Mouse (Mus musculus): ENCODE measurements around the gene Med31. TPM values are rescaled to one million over a fixed set of nuclear protein-coding genes. Genes with fewer than 3 reads are reported as not detected.

Med31 gene
- polyA plus RNA-seq, 1 experiment from 2014 or later: 50.9 TPM

- no peaks in the 10 kb centered on the region for H3K9me3 ChIP-seq (replicated peaks)
- no peaks in the 10 kb centered on the region for H3K36me3 ChIP-seq
- no peak for ATAC-seq (ENCODE audit: insufficient number of reproducible peaks, low FRiP score, low TSS enrichment, low read depth)
- WGBS: 10% methylated on average over 5 of the region's 5 CpGs
- H3K27ac ChIP-seq (replicated peaks): no peak overlapping the region
- no peak overlapping the region for H3K9ac ChIP-seq
- H3K27me3 ChIP-seq: no peaks in the 10 kb centered on the region
- H3K4me2 ChIP-seq (replicated peaks): no peak overlapping the region
- no peak overlapping the region for H3K4me3 ChIP-seq (replicated peaks)
- no peaks in the 10 kb centered on the region for H3K4me1 ChIP-seq
Observed at GRCm38 (mm10) chr11:72224865-72225264, 9.5 kb upstream of the Med31 start.

- H3K27ac ChIP-seq (replicated peaks): no peak overlapping the region
- H3K9ac ChIP-seq: no peak overlapping the region
- H3K27me3 ChIP-seq: no peaks in the 10 kb centered on the region
- H3K9me3 ChIP-seq (replicated peaks): no peaks in the 10 kb centered on the region
- WGBS: 90% methylated on average over 4 of the region's 4 CpGs
- no peak for ATAC-seq (ENCODE audit: insufficient number of reproducible peaks, low FRiP score, low TSS enrichment, low read depth)
- no peak overlapping the region for H3K4me3 ChIP-seq (replicated peaks)
- H3K4me1 ChIP-seq: no peaks in the 10 kb centered on the region
- H3K4me2 ChIP-seq (replicated peaks): no peak overlapping the region
- 0 out of 2 replicates have a peak, but pooled peaks cover 4% of the 10 kb centered on the region for H3K36me3 ChIP-seq
Observed at GRCm38 (mm10) chr11:72223414-72223813, 8.0 kb upstream of the Med31 start.

GRCm38 (mm10) chr11:72221278-72221677, 5.9 kb upstream of the Med31 start:
- no peak for ATAC-seq (ENCODE audit: insufficient number of reproducible peaks, low FRiP score, low TSS enrichment, low read depth)
- WGBS: 15% methylated on average over 6 of the region's 6 CpGs
- no peak overlapping the region for H3K4me3 ChIP-seq (replicated peaks)
- H3K36me3 ChIP-seq: 0 out of 2 replicates have a peak, but pooled peaks cover 4% of the 10 kb centered on the region
- H3K4me2 ChIP-seq (replicated peaks): no peak overlapping the region
- H3K9me3 ChIP-seq (replicated peaks): no peaks in the 10 kb centered on the region
- H3K27me3 ChIP-seq: no peaks in the 10 kb centered on the region
- H3K9ac ChIP-seq: no peak overlapping the region
- peaks cover 6% of the 10 kb centered on the region for H3K4me1 ChIP-seq
- no peak overlapping the region for H3K27ac ChIP-seq (replicated peaks)

GRCm38 (mm10) chr11:72217116-72217515, 1.7 kb upstream of the Med31 start:
- peaks cover 12% of the 10 kb centered on the region for H3K4me1 ChIP-seq
- 0 out of 2 replicates have a peak overlapping the region, but pooled peaks have one; percentile 1 for H3K4me2 ChIP-seq (replicated peaks)
- H3K9me3 ChIP-seq (replicated peaks): no peaks in the 10 kb centered on the region
- peaks cover 7% of the 10 kb centered on the region; the same call in 1 of the 2 replicates for H3K36me3 ChIP-seq
- H3K4me3 ChIP-seq (replicated peaks): no peak overlapping the region
- H3K9ac ChIP-seq: no peak overlapping the region
- WGBS: 82% methylated on average over 5 of the region's 5 CpGs
- no peak for ATAC-seq (ENCODE audit: insufficient number of reproducible peaks, low FRiP score, low TSS enrichment, low read depth)
- H3K27me3 ChIP-seq: no peaks in the 10 kb centered on the region
- no peak overlapping the region for H3K27ac ChIP-seq (replicated peaks)

- H3K27ac ChIP-seq (replicated peaks): peak overlapping the region; percentile 73
- no peaks in the 10 kb centered on the region for H3K9me3 ChIP-seq (replicated peaks)
- peak overlapping the region; percentile 76 for H3K9ac ChIP-seq
Observed at GRCm38 (mm10) chr11:72214591-72215409, 592 bp downstream of the Med31 start.

GRCm38 (mm10) chr11:72207834-72208377, 7.5 kb downstream of the Med31 start:
- Histone ChIP-seq H3K9ac (peak overlapping the region; percentile 71), H3K36me3 (peaks cover 26% of the 10 kb centered on the region), H3K4me3 (replicated peaks) (peak overlapping the region; percentile 85), H3K27me3 (no peaks in the 10 kb centered on the region), H3K4me1 (peaks cover 29% of the 10 kb centered on the region), H3K4me2 (replicated peaks) (peak overlapping the region; percentile 85), H3K27ac (replicated peaks) (peak overlapping the region; percentile 80), H3K9me3 (replicated peaks) (no peaks in the 10 kb centered on the region)
- no peak for ATAC-seq (ENCODE audit: insufficient number of reproducible peaks, low FRiP score, low TSS enrichment, low read depth)
- 6% methylated on average over 17 of the region's 17 CpGs for WGBS

More at GRCm38 (mm10) chr11:72214591-72215409, 592 bp downstream of the Med31 start:
- peak; percentile 96 for ATAC-seq (ENCODE audit: insufficient number of reproducible peaks, low FRiP score, low TSS enrichment, low read depth)
- Histone ChIP-seq H3K36me3 (peaks cover 24% of the 10 kb centered on the region), H3K4me3 (replicated peaks) (peak overlapping the region; percentile 82), H3K4me1 (peaks cover 12% of the 10 kb centered on the region), H3K27me3 (no peaks in the 10 kb centered on the region), H3K4me2 (replicated peaks) (peak overlapping the region; percentile 96)
- under 1% methylated on average over 51 of the region's 51 CpGs for WGBS

- Histone ChIP-seq H3K9me3 (replicated peaks) (no peaks in the 10 kb centered on the region), H3K27ac (replicated peaks) (peak within 1 kb of the TSS; percentile 80), H3K4me2 (replicated peaks) (peak within 1 kb of the TSS; percentile 85), H3K4me1 (peaks cover 29% of the 10 kb centered on the region), H3K27me3 (no peaks in the 10 kb centered on the region), H3K36me3 (peaks cover 24% of the 10 kb centered on the region), H3K4me3 (replicated peaks) (peak within 1 kb of the TSS; percentile 85), H3K9ac (peak within 1 kb of the TSS; percentile 71)
- ATAC-seq (ENCODE audit: insufficient number of reproducible peaks, low FRiP score, low TSS enrichment, low read depth): peak; percentile 95
- WGBS: under 1% methylated on average over 42 of the region's 42 CpGs
Observed at GRCm38 (mm10) chr11:72207204-72207833, 8.1 kb downstream of the Med31 start, which contains the start of the genes 4933427D14Rik and Txndc17. Gene 4933427D14Rik (minus strand): TSS chr11:72207459. Gene Txndc17 (plus strand): TSS chr11:72207547.

- no peak; the same call in 1 of the 2 replicates for ATAC-seq (ENCODE audit: insufficient number of reproducible peaks, low FRiP score, low TSS enrichment, low read depth)
- Histone ChIP-seq H3K9ac (peak within 1 kb of the TSS; percentile 71), H3K36me3 (peaks cover 27% of the 10 kb centered on the region), H3K4me2 (replicated peaks) (peak within 1 kb of the TSS; percentile 85), H3K27ac (replicated peaks) (peak within 1 kb of the TSS; percentile 80), H3K9me3 (replicated peaks) (no peaks in the 10 kb centered on the region), H3K4me3 (replicated peaks) (peak within 1 kb of the TSS; percentile 85), H3K27me3 (no peaks in the 10 kb centered on the region), H3K4me1 (peaks cover 29% of the 10 kb centered on the region)
- under 1% methylated on average over 43 of the region's 43 CpGs for WGBS
Observed at GRCm38 (mm10) chr11:72206341-72207203, 8.8 kb downstream of the Med31 start, which contains the start of gene Gm43951. Gene Gm43951 (minus strand): TSS chr11:72206840.

GRCm38 (mm10) chr11:72205256-72205655, 10.1 kb downstream of the Med31 start:
- no peaks in the 10 kb centered on the region for H3K27me3 ChIP-seq
- 75% methylated on average over 6 of the region's 6 CpGs for WGBS
- no peak for ATAC-seq (ENCODE audit: insufficient number of reproducible peaks, low FRiP score, low TSS enrichment, low read depth)
- H3K4me3 ChIP-seq (replicated peaks): peak overlapping the region; percentile 85; the same call in 1 of the 2 replicates
- H3K27ac ChIP-seq (replicated peaks): no peak overlapping the region
- peak overlapping the region; percentile 85; the same call in 1 of the 2 replicates for H3K4me2 ChIP-seq (replicated peaks)
- H3K4me1 ChIP-seq: peaks cover 29% of the 10 kb centered on the region
- 0 out of 2 replicates have a peak overlapping the region, but pooled peaks have one; percentile 71 for H3K9ac ChIP-seq
- no peaks in the 10 kb centered on the region for H3K9me3 ChIP-seq (replicated peaks)
- peaks cover 18% of the 10 kb centered on the region for H3K36me3 ChIP-seq

- Histone ChIP-seq H3K4me2 (replicated peaks) (no peak overlapping the region), H3K27ac (replicated peaks) (no peak overlapping the region), H3K36me3 (peaks cover 9% of the 10 kb centered on the region; the same call in 1 of the 2 replicates), H3K9me3 (replicated peaks) (no peaks in the 10 kb centered on the region), H3K27me3 (no peaks in the 10 kb centered on the region), H3K9ac (no peak overlapping the region), H3K4me1 (peaks cover 22% of the 10 kb centered on the region), H3K4me3 (replicated peaks) (no peak overlapping the region)
- no peak for ATAC-seq (ENCODE audit: insufficient number of reproducible peaks, low FRiP score, low TSS enrichment, low read depth)
- WGBS: 65% methylated on average over 1 of the region's 1 CpGs
Observed at GRCm38 (mm10) chr11:72203440-72203839, 12.0 kb downstream of the Med31 start.

All from embryonic facial prominence, embryonic 15.5 days (tissue).